Comparison of ENCODE assay signal across 9 mouse cellular contexts in genomic region chr16:18052322-18052721, GRCm38 (mm10). TPM values are rescaled to one million over a fixed set of nuclear protein-coding genes. Genes with fewer than 3 reads are reported as not detected.
DNase-seq lines count a peak whose midpoint lies in the region; ATAC-seq and TF ChIP-seq lines count a peak whose summit lies in the region.
"Had no signal": no experiment of that assay in that cellular context is flagged by ENCODE, and none has a peak within 500 bp of the region (broad histone marks: within the 10 kb centered on the region; RNA-seq: fewer than 3 reads in every experiment).

No protein-coding gene starts in this region.

- H3K4me3 ChIP-seq in heart, embryonic 14.5 days (ENCODE audit: control insufficient read depth in 1 of 2, insufficient read depth in 1 of 2, low read depth in 1 of 2, low read length in 2 of 2): no peak overlapping the region
- no peak overlapping the region for H3K4me3 ChIP-seq in forebrain, postnatal 0 days (ENCODE audit: low read depth, low read length)
- H3K4me3 ChIP-seq in intestine, postnatal 0 days (ENCODE audit: low read depth, low read length): no peak overlapping the region
- H3K4me3 ChIP-seq: embryonic facial prominence, embryonic 12.5 days had no signal

- no peak overlapping the region for H3K27ac ChIP-seq in heart, embryonic 14.5 days (replicated peaks in 1 of 2; ENCODE audit: control insufficient read depth in 1 of 2, insufficient read depth in 1 of 2, low read depth in 2 of 2, low read length in 2 of 2)
- H3K27ac ChIP-seq in forebrain, postnatal 0 days (ENCODE audit: low read depth, low read length): no peak overlapping the region
- no peak overlapping the region for H3K27ac ChIP-seq in intestine, postnatal 0 days (ENCODE audit: low read depth, low read length)
- H3K27ac ChIP-seq: embryonic facial prominence, embryonic 12.5 days had no signal

- no peak for TF ChIP-seq CTCF in forebrain, postnatal 0 days (IDR thresholded peaks at IDR 0.05; ENCODE audit: low read depth)
- no peak for TF ChIP-seq CTCF in intestine, postnatal 0 days (IDR thresholded peaks at IDR 0.05; ENCODE audit: low read depth)

- WGBS in heart, embryonic 14.5 days: 50% methylated on average over 7 of the region's 7 CpGs
- WGBS in forebrain, postnatal 0 days: 58% methylated on average over 7 of the region's 7 CpGs
- 53% methylated on average over 7 of the region's 7 CpGs for WGBS in intestine, postnatal 0 days

- peaks cover 0 to 6% of the 10 kb centered on the region in 2 experiments; a peak in 2 of 4 replicates for H3K4me1 ChIP-seq in heart, embryonic 14.5 days (ENCODE audit: control insufficient read depth in 2 of 2, insufficient read depth in 2 of 2, low read length in 2 of 2)
- H3K4me1 ChIP-seq in forebrain, postnatal 0 days (ENCODE audit: insufficient read depth): no peaks in the 10 kb centered on the region
- no peaks in the 10 kb centered on the region for H3K4me1 ChIP-seq in intestine, postnatal 0 days (replicated peaks; ENCODE audit: control insufficient read depth, insufficient read depth, low read length)

- no peaks in the 10 kb centered on the region for H3K27me3 ChIP-seq in heart, embryonic 14.5 days (ENCODE audit: control insufficient read depth, insufficient read depth, low read length)
- no peaks in the 10 kb centered on the region for H3K27me3 ChIP-seq in forebrain, postnatal 0 days (ENCODE audit: insufficient read depth, low read length)
- 0 out of 2 replicates have a peak, but pooled peaks cover 4% of the 10 kb centered on the region for H3K27me3 ChIP-seq in intestine, postnatal 0 days (replicated peaks; ENCODE audit: control insufficient read depth, insufficient read depth, low read length)
- H3K27me3 ChIP-seq: embryonic facial prominence, embryonic 12.5 days had no signal

- ATAC-seq in heart, embryonic 14.5 days (ENCODE audit: insufficient number of reproducible peaks, insufficient read depth, low FRiP score, low read depth): 0 out of 2 replicates have a peak, but pooled peaks have one; percentile 20
- peak; percentile 14 for ATAC-seq in CD4-positive, CD25-positive, alpha-beta regulatory T cell, adult 4 months
- no peak for ATAC-seq in forebrain, postnatal 0 days
- ATAC-seq in intestine, postnatal 0 days: 0 out of 2 replicates have a peak, but pooled peaks have one; percentile 2

- H3K36me3 ChIP-seq in heart, embryonic 14.5 days (ENCODE audit: control insufficient read depth, insufficient read depth, low read length): no peaks in the 10 kb centered on the region
- no peaks in the 10 kb centered on the region for H3K36me3 ChIP-seq in forebrain, postnatal 0 days (ENCODE audit: insufficient read depth)
- H3K36me3 ChIP-seq in intestine, postnatal 0 days (ENCODE audit: control insufficient read depth, insufficient read depth): no peaks in the 10 kb centered on the region
- H3K36me3 ChIP-seq: embryonic facial prominence, embryonic 12.5 days had no signal

- H3K9ac ChIP-seq in heart, embryonic 14.5 days (ENCODE audit: low read length): no peak overlapping the region
- H3K9ac ChIP-seq in forebrain, postnatal 0 days: 0 out of 2 replicates have a peak overlapping the region, but pooled peaks have one; percentile 25
- no peak overlapping the region for H3K9ac ChIP-seq in intestine, postnatal 0 days (ENCODE audit: low read depth, low read length)

- no peak for DNase-seq in heart, adult 9 months (ENCODE audit: low spot score in 2 of 2)
- DNase-seq in forebrain, postnatal 0 days: no peak
- no peak for DNase-seq in thymus, postnatal 14 days
- DNase-seq in adrenal gland, adult 18-20 months (ENCODE audit: low spot score in 2 of 2): no peak
- no peak for DNase-seq in left cerebral cortex, adult 9 months (ENCODE audit: low spot score in 2 of 2)

- no peak overlapping the region for H3K4me2 ChIP-seq in heart, embryonic 14.5 days (ENCODE audit: low read length)
- no peak overlapping the region for H3K4me2 ChIP-seq in forebrain, postnatal 0 days (ENCODE audit: low read depth)
- no peak overlapping the region for H3K4me2 ChIP-seq in intestine, postnatal 0 days (replicated peaks; ENCODE audit: low read depth)

- H3K9me3 ChIP-seq in heart, embryonic 14.5 days (ENCODE audit: control insufficient read depth, low read length): no peaks in the 10 kb centered on the region
- no peaks in the 10 kb centered on the region for H3K9me3 ChIP-seq in forebrain, postnatal 0 days (ENCODE audit: low read length)
- H3K9me3 ChIP-seq in intestine, postnatal 0 days (ENCODE audit: control insufficient read depth): no peaks in the 10 kb centered on the region
- H3K9me3 ChIP-seq: embryonic facial prominence, embryonic 12.5 days had no signal

RNA-seq across cellular contexts. Expression of gene Dgcr6, which starts 0.3 kb away (rescaled TPM):
- 58.5 and 64.2 TPM in 2 replicates for polyA plus RNA-seq in heart, embryonic 14.5 days (2014; fragmentation: Nextera tagmentation; extraction: Ambion mirVana)
- polyA plus RNA-seq in CD4-positive, CD25-positive, alpha-beta regulatory T cell, adult 4 months (2017; shearing (Covaris generic)): 10 to 100 TPM; 16.4 to 21.2 TPM
- 64.2 and 66.9 TPM in 2 replicates for total RNA-seq in forebrain, postnatal 0 days (2014; rRNA removed)
- polyA plus RNA-seq in forebrain, postnatal 0 days (2015; fragmentation: Nextera tagmentation; extraction: Ambion mirVana): 171 and 177 TPM in 2 replicates
- 98.4 and 106 TPM in 2 replicates for polyA plus RNA-seq in intestine, postnatal 0 days (2015; fragmentation: Nextera tagmentation; extraction: Ambion mirVana)
- 10 to 100 TPM; 79.7 to 83.3 TPM for total RNA-seq in adrenal gland, adult 18-20 months (2021)

RNA-seq across cellular contexts. Expression of gene Prodh, which starts 37.7 kb away (rescaled TPM):
- 6.9 and 7.4 TPM in 2 replicates for polyA plus RNA-seq in heart, embryonic 14.5 days (2014; fragmentation: Nextera tagmentation; extraction: Ambion mirVana)
- 10 to 100 TPM in 1 of 2 experiments, 1 to 10 TPM in 1; 5.7 to 11.1 TPM for polyA plus RNA-seq in CD4-positive, CD25-positive, alpha-beta regulatory T cell, adult 4 months (2017; shearing (Covaris generic))
- total RNA-seq in forebrain, postnatal 0 days (2014; rRNA removed): 4.4 and 8.4 TPM in 2 replicates
- polyA plus RNA-seq in forebrain, postnatal 0 days (2015; fragmentation: Nextera tagmentation; extraction: Ambion mirVana): 4.0 and 4.9 TPM in 2 replicates
- 23.2 and 40.9 TPM in 2 replicates for polyA plus RNA-seq in intestine, postnatal 0 days (2015; fragmentation: Nextera tagmentation; extraction: Ambion mirVana)
- 10 to 100 TPM; 18.5 to 53.8 TPM for total RNA-seq in adrenal gland, adult 18-20 months (2021)
